Mouse (Mus musculus): Measurements from ENCODE around the gene Prkar1a. TPM values are rescaled to one million over a fixed set of nuclear protein-coding genes. Genes with fewer than 3 reads are reported as not detected.
"Not testable (repeated sequence)": the region's sequence is repeated elsewhere in the genome, so short reads cannot be mapped to it uniquely, and the experiment has no call there.

Prkar1a gene
- polyA plus RNA-seq, 1 experiment from 2014 or later = 328 TPM

DNA sequence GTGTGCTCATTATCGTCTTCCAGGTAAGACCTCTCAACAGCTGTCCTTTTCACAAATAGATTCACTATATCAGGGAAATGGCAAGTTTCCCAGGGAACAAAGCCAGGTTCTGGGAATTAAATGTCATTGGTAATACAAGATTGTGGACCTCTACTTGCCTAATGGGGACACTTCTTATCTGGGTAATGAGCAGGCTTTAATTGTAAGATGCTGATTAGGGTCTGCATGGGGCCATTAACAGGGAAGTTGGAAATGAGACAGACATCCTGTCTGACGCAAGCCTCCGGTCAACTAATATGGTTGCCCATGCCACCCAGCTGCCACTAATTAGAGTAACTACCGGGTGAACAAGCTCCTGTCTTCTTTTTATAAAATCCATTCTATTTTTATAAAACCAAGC, 32.9 kb upstream of the Prkar1a start:
- 74% methylated on average over 4 of the region's 4 CpGs for WGBS
- Histone ChIP-seq H3K9ac (ENCODE audit: low read length) (no peak overlapping the region), H3K36me3 (ENCODE audit: control insufficient read depth, insufficient read depth, low read length) (no peaks in the 10 kb centered on the region), H3K27me3 (replicated peaks; ENCODE audit: control insufficient read depth, insufficient read depth, low read length) (no peaks in the 10 kb centered on the region), H3K9me3 (ENCODE audit: control insufficient read depth, low read length) (no peaks in the 10 kb centered on the region), H3K4me2 (ENCODE audit: low read length) (no peak overlapping the region), H3K4me3 (ENCODE audit: low read depth, low read length) (no peak overlapping the region), H3K4me1 (replicated peaks; ENCODE audit: control insufficient read depth, insufficient read depth, low read length) (no peaks in the 10 kb centered on the region; the same call in 1 of the 2 replicates), H3K27ac (ENCODE audit: low read depth) (no peak overlapping the region)
- no peak for DNase-seq (ENCODE audit: low spot score)
- ATAC-seq (replicated peaks; ENCODE audit: low FRiP score, low TSS enrichment, low read depth) = no peak

DNA sequence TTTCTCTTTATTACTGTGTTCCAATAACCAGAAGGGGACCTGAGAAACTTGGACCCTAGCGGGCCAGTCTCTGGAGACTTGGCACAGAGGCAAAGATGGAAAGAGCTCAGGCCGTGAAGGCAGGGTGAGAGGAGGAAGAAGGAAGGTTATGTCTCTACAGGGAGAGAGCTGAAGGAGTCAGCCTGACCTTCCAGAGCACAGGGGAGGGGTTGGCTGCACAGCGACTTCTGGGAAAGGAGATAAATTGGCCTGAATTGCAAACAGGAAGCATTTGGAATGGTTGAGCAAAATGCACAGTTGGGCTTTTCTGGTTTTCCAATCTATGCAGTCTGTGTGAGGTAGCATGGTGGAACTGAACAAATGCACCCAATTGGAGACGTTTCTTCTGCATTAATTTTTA, 32.4 kb upstream of the Prkar1a start:
- DNase-seq (ENCODE audit: low spot score) = no peak
- H3K27ac ChIP-seq (ENCODE audit: low read depth) = no peak overlapping the region
- 44% methylated on average over 4 of the region's 4 CpGs for WGBS
- no peaks in the 10 kb centered on the region; the same call in 1 of the 2 replicates for H3K4me1 ChIP-seq (replicated peaks; ENCODE audit: control insufficient read depth, insufficient read depth, low read length)
- no peaks in the 10 kb centered on the region for H3K36me3 ChIP-seq (ENCODE audit: control insufficient read depth, insufficient read depth, low read length)
- no peak overlapping the region for H3K9ac ChIP-seq (ENCODE audit: low read length)
- no peak overlapping the region for H3K4me2 ChIP-seq (ENCODE audit: low read length)
- H3K27me3 ChIP-seq (replicated peaks; ENCODE audit: control insufficient read depth, insufficient read depth, low read length) = no peaks in the 10 kb centered on the region
- no peaks in the 10 kb centered on the region for H3K9me3 ChIP-seq (ENCODE audit: control insufficient read depth, low read length)
- H3K4me3 ChIP-seq (ENCODE audit: low read depth, low read length) = no peak overlapping the region
- no peak for ATAC-seq (replicated peaks; ENCODE audit: low FRiP score, low TSS enrichment, low read depth)

DNA sequence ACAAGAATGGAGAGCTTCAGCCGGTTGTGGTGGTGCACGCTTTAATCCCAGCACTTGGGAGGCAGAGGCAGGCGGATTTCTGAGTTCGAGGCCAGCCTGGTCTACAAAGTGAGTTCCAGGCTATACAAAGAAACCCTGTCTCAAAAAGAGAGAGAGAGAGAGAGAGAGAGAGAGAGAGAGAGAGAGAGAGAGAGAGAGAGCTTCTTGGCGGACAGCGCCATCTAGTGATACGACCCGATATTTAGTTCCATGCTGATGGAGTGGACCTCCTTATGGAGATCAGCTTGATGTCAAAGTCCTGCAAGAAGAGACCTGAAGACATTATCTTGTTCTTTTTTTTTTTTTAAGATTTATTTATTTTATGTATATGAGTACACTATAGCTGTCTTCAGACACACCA, 30.1 kb upstream of the Prkar1a start:
- not testable (repeated sequence) for ATAC-seq (replicated peaks; ENCODE audit: low FRiP score, low TSS enrichment, low read depth)

DNA sequence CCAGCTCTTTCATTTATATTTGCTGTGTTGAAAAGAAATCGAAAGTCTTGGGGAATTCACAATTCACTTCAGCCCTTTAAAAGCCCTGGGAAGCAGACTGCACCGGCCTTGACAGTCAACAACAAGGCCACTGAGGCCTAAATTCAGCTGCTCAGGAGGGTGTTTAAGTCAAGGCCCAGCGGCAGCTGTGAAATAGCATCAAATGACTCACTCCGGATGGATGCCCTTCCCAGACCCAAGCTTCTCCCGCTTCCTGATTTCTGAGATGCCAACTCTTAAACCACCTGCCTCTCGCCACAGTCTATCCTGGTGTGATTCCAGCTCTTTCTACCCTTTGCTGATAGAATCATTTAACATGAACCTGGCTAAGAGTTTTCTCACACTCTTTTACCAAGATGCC, 28.8 kb upstream of the Prkar1a start:
- Histone ChIP-seq H3K36me3 (ENCODE audit: control insufficient read depth, insufficient read depth, low read length) (no peaks in the 10 kb centered on the region), H3K4me3 (ENCODE audit: low read depth, low read length) (no peak overlapping the region), H3K27ac (ENCODE audit: low read depth) (no peak overlapping the region), H3K4me2 (ENCODE audit: low read length) (no peak overlapping the region), H3K27me3 (replicated peaks; ENCODE audit: control insufficient read depth, insufficient read depth, low read length) (no peaks in the 10 kb centered on the region), H3K4me1 (replicated peaks; ENCODE audit: control insufficient read depth, insufficient read depth, low read length) (peaks cover 11% of the 10 kb centered on the region), H3K9me3 (ENCODE audit: control insufficient read depth, low read length) (no peaks in the 10 kb centered on the region), H3K9ac (ENCODE audit: low read length) (no peak overlapping the region)
- ATAC-seq (replicated peaks; ENCODE audit: low FRiP score, low TSS enrichment, low read depth) = no peak
- WGBS = 79% methylated on average over 6 of the region's 6 CpGs
- DNase-seq (ENCODE audit: low spot score) = no peak

More for the DNA sequence above, 30.1 kb upstream of the Prkar1a start:
- not testable (repeated sequence) for H3K27me3 ChIP-seq (replicated peaks; ENCODE audit: control insufficient read depth, insufficient read depth, low read length); H3K9me3 ChIP-seq (ENCODE audit: control insufficient read depth, low read length); H3K4me3 ChIP-seq (ENCODE audit: low read depth, low read length); H3K9ac ChIP-seq (ENCODE audit: low read length); H3K36me3 ChIP-seq (ENCODE audit: control insufficient read depth, insufficient read depth, low read length); H3K27ac ChIP-seq (ENCODE audit: low read depth); H3K4me2 ChIP-seq (ENCODE audit: low read length)
- 35% methylated on average over 8 of the region's 8 CpGs for WGBS
- peaks cover 11% of the 10 kb centered on the region for H3K4me1 ChIP-seq (replicated peaks; ENCODE audit: control insufficient read depth, insufficient read depth, low read length)
- peak; percentile 67 for DNase-seq (ENCODE audit: low spot score)

DNA sequence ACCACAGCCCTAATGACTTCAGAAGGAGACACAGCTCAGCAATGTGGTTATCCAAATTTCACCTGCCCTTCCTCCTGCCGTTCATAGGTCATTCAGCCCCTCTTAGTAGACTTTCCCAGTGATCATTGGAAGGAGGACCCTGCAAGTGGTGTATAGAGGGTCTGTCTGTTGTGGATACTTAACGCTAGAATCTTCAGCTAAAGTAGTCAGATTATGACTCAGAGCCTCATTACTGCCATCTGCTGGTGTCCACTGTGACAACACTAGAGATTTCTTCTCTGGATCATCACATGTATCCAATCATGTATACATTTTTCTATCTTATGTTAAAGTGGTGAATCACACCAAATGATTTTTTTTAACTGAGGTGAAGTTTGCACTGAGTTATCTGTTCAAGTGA, 28.0 kb upstream of the Prkar1a start:
- Histone ChIP-seq H3K9me3 (ENCODE audit: control insufficient read depth, low read length) (no peaks in the 10 kb centered on the region), H3K27me3 (replicated peaks; ENCODE audit: control insufficient read depth, insufficient read depth, low read length) (no peaks in the 10 kb centered on the region), H3K9ac (ENCODE audit: low read length) (no peak overlapping the region), H3K4me3 (ENCODE audit: low read depth, low read length) (no peak overlapping the region), H3K4me1 (replicated peaks; ENCODE audit: control insufficient read depth, insufficient read depth, low read length) (peaks cover 11% of the 10 kb centered on the region), H3K27ac (ENCODE audit: low read depth) (no peak overlapping the region), H3K36me3 (ENCODE audit: control insufficient read depth, insufficient read depth, low read length) (no peaks in the 10 kb centered on the region), H3K4me2 (ENCODE audit: low read length) (no peak overlapping the region)
- DNase-seq (ENCODE audit: low spot score) = peak; percentile 82
- WGBS = 4% methylated on average over 2 of the region's 2 CpGs
- ATAC-seq (replicated peaks; ENCODE audit: low FRiP score, low TSS enrichment, low read depth) = no peak

DNA sequence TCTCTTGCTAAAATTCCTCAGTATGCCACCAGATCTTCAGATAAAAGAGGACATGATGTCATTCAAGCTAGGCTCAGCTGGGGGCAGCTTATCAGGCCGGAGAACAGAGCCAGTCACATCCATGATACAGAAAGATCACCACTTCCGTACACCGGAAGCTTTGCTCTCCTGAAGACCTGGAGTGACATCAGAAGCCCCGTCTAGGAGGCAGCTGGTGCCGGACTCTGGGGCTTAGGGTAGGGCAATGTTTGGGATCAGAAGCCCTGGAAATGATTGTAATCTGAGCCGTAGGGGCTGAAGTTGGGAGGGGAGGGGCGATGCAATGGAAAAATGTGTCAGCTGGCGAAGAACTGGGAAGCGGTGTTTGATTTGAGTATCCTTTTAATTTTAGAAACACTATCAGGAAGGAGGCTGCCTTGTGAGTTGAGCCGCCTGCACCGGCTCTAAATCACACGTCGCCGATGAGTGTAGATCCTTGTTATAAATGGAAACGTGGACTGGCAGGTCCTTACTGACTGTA, 26.6 kb upstream of the Prkar1a start:
- Histone ChIP-seq H3K27ac (ENCODE audit: low read depth) (peak overlapping the region; percentile 34; the same call in 1 of the 2 replicates), H3K9me3 (ENCODE audit: control insufficient read depth, low read length) (no peaks in the 10 kb centered on the region), H3K9ac (ENCODE audit: low read length) (no peak overlapping the region), H3K36me3 (ENCODE audit: control insufficient read depth, insufficient read depth, low read length) (no peaks in the 10 kb centered on the region), H3K4me2 (ENCODE audit: low read length) (peak overlapping the region; percentile 49), H3K4me3 (ENCODE audit: low read depth, low read length) (0 out of 2 replicates have a peak overlapping the region, but pooled peaks have one; percentile 8), H3K4me1 (replicated peaks; ENCODE audit: control insufficient read depth, insufficient read depth, low read length) (peaks cover 11% of the 10 kb centered on the region), H3K27me3 (replicated peaks; ENCODE audit: control insufficient read depth, insufficient read depth, low read length) (no peaks in the 10 kb centered on the region)
- DNase-seq (ENCODE audit: low spot score) (no peak), ATAC-seq (replicated peaks; ENCODE audit: low FRiP score, low TSS enrichment, low read depth) (no peak)
- WGBS = 12% methylated on average over 15 of the region's 15 CpGs

DNA sequence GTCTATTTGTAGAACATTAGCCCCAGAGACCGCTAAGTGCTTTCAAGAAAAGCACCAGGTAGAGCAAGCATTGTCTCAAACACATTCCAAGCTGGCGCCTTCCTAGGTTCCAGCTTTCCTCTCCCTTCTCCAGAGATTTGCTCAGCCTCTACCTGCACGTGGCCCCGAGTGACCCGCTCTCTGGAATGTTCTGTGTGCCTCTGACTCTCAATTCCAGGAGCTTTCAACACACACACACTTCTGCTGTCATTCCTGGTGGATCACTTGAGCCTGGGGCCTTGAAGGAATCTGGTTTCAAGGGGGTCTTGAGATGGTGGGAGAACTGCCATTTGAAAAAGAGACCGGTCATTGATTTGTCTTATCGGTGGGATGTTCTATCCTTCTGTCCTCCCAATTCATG, 26.0 kb upstream of the Prkar1a start:
- WGBS = 69% methylated on average over 7 of the region's 7 CpGs
- no peak for DNase-seq (ENCODE audit: low spot score)

DNA sequence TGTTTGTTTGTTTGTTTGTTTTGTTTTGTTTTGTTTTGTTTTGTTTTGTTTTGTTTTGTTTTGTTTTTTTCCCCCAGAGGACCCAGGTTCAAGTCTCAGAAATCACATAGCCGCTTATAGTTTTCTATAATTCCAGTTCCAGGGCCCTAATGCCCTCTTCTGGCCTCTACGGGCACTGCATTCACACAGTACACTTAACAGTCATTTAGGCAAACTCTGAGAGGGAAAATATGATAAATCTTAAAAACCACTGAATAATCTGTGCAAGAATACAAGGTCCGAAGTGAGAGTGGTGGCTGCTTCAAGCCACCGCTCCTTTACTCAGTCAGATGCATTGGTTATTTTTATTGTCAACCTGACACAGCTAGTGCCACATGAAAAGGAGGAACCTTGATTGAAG, 21.6 kb upstream of the Prkar1a start:
- no peak overlapping the region for H3K9ac ChIP-seq (ENCODE audit: low read length)
- H3K4me3 ChIP-seq (ENCODE audit: low read depth, low read length) = no peak overlapping the region
- H3K4me2 ChIP-seq (ENCODE audit: low read length) = no peak overlapping the region
- WGBS = 88% methylated on average over 4 of the region's 4 CpGs
- H3K27ac ChIP-seq (ENCODE audit: low read depth) = no peak overlapping the region
- ATAC-seq (replicated peaks; ENCODE audit: low FRiP score, low TSS enrichment, low read depth) (no peak), DNase-seq (ENCODE audit: low spot score) (no peak)
- H3K9me3 ChIP-seq (ENCODE audit: control insufficient read depth, low read length) = no peaks in the 10 kb centered on the region
- H3K4me1 ChIP-seq (replicated peaks; ENCODE audit: control insufficient read depth, insufficient read depth, low read length) = peaks cover 7% of the 10 kb centered on the region; the same call in 1 of the 2 replicates
- H3K27me3 ChIP-seq (replicated peaks; ENCODE audit: control insufficient read depth, insufficient read depth, low read length) = no peaks in the 10 kb centered on the region
- H3K36me3 ChIP-seq (ENCODE audit: control insufficient read depth, insufficient read depth, low read length) = no peaks in the 10 kb centered on the region

More for the DNA sequence above, 26.0 kb upstream of the Prkar1a start:
- Histone ChIP-seq H3K27ac (ENCODE audit: low read depth) (no peak overlapping the region), H3K36me3 (ENCODE audit: control insufficient read depth, insufficient read depth, low read length) (no peaks in the 10 kb centered on the region), H3K27me3 (replicated peaks; ENCODE audit: control insufficient read depth, insufficient read depth, low read length) (no peaks in the 10 kb centered on the region), H3K4me2 (ENCODE audit: low read length) (no peak overlapping the region; the same call in 1 of the 2 replicates), H3K9me3 (ENCODE audit: control insufficient read depth, low read length) (no peaks in the 10 kb centered on the region), H3K4me1 (replicated peaks; ENCODE audit: control insufficient read depth, insufficient read depth, low read length) (peaks cover 11% of the 10 kb centered on the region), H3K9ac (ENCODE audit: low read length) (no peak overlapping the region), H3K4me3 (ENCODE audit: low read depth, low read length) (no peak overlapping the region)
- no peak for ATAC-seq (replicated peaks; ENCODE audit: low FRiP score, low TSS enrichment, low read depth)

DNA sequence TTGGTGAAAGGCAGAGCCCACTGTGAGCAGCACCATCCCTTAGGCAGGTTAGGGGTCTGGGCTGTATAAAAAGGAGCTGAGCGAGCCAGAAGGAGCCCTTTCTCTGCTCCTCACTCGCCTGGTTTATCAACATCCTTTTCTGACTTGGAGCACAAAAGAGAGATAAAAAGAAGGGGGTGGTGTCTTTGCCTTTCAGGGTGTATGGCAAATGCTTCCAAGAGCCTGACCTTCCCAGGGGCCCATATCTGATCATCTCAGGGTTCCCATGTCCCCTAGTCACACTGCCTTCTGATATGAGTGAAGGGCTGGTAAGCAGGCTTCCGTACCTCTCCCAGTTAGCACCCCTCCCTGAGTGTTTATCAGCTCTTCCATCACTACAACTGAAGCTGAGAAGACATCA, 21.1 kb upstream of the Prkar1a start:
- no peak overlapping the region for H3K4me2 ChIP-seq (ENCODE audit: low read length)
- DNase-seq (ENCODE audit: low spot score) = no peak
- no peak overlapping the region for H3K27ac ChIP-seq (ENCODE audit: low read depth)
- H3K9me3 ChIP-seq (ENCODE audit: control insufficient read depth, low read length) = no peaks in the 10 kb centered on the region
- peaks cover 4% of the 10 kb centered on the region; the same call in 1 of the 2 replicates for H3K4me1 ChIP-seq (replicated peaks; ENCODE audit: control insufficient read depth, insufficient read depth, low read length)
- whole genome bisulfite sequencing = 84% methylated on average over 3 of the region's 3 CpGs
- H3K9ac ChIP-seq (ENCODE audit: low read length) = no peak overlapping the region
- no peaks in the 10 kb centered on the region for H3K36me3 ChIP-seq (ENCODE audit: control insufficient read depth, insufficient read depth, low read length)
- no peak overlapping the region for H3K4me3 ChIP-seq (ENCODE audit: low read depth, low read length)
- no peaks in the 10 kb centered on the region for H3K27me3 ChIP-seq (replicated peaks; ENCODE audit: control insufficient read depth, insufficient read depth, low read length)
- no peak for ATAC-seq (replicated peaks; ENCODE audit: low FRiP score, low TSS enrichment, low read depth)
